Mouse (Mus musculus) thymus, adult 2 months (tissue): ENCODE measurements around the gene Zfp651.

Experiments
- CTCF ChIP-seq: fragments of 200-500 bp; IDR thresholded peaks from 2 replicates; pipeline ENCODE4 v1.5.1; 2012; ENCODE audit warnings: mild to moderate bottlenecking, control low read depth, low read length, moderate library complexity, borderline replicate concordance; ENCODE audit not compliant: control insufficient read depth, poor library complexity, insufficient read depth; ENCODE audit errors: extremely low read depth
- POLR2A ChIP-seq: fragments of 200-500 bp; IDR thresholded peaks from 2 replicates; pipeline ENCODE4 v1.6.1; 2012; ENCODE audit warnings: mild to moderate bottlenecking, low read length, control low read depth, moderate library complexity; ENCODE audit not compliant: control insufficient read depth, poor library complexity, insufficient read depth; ENCODE audit errors: extremely low read depth

GRCm38 (mm10) chr9:121785261-121785660 is 26.1 kb downstream of the Zfp651 start:
- no peak for TF ChIP-seq CTCF
- no peak for TF ChIP-seq POLR2A
